Mouse (Mus musculus): ENCODE measurements around the gene Astn2.

GRCm38 (mm10) chr4:65477106-65477505 lies 927.3 kb downstream of the Astn2 start:
- TF ChIP-seq CTCF (IDR thresholded peaks at IDR 0.05; ENCODE audit: control insufficient read depth, insufficient read depth, low read length) (no peak), POLR2A (IDR thresholded peaks at IDR 0.05; ENCODE audit: borderline replicate concordance, control insufficient read depth, low read depth, low read length) (no peak)

Measured in bone marrow, adult 2 months (tissue).